ENCODE assay signal across 19 mouse cellular contexts in genomic region chr8:57317107-57317506, GRCm38 (mm10). TPM values are rescaled to one million over a fixed set of nuclear protein-coding genes. Genes with fewer than 3 reads are reported as not detected.
DNase-seq lines count a peak whose midpoint lies in the region; ATAC-seq and TF ChIP-seq lines count a peak whose summit lies in the region.
"Had no signal": no experiment of that assay in that cellular context is flagged by ENCODE, and none has a peak within 500 bp of the region (broad histone marks: within the 10 kb centered on the region; RNA-seq: fewer than 3 reads in every experiment).

No protein-coding gene starts in this region.

- no peaks in the 10 kb centered on the region; the same call in 1 of the 2 replicates for H3K36me3 ChIP-seq in heart, adult 2 months (ENCODE audit: control insufficient read depth, insufficient read depth, low read length)
- no peaks in the 10 kb centered on the region for H3K36me3 ChIP-seq in neural tube, embryonic 15.5 days
- no peaks in the 10 kb centered on the region for H3K36me3 ChIP-seq in intestine, embryonic 15.5 days
- no peaks in the 10 kb centered on the region for H3K36me3 ChIP-seq in stomach, postnatal 0 days (ENCODE audit: control insufficient read depth, insufficient read depth, low read length)
- H3K36me3 ChIP-seq in lung, postnatal 0 days (ENCODE audit: insufficient read depth, low read length) = no peaks in the 10 kb centered on the region

- peaks cover 4% of the 10 kb centered on the region for H3K4me1 ChIP-seq in heart, adult 2 months (ENCODE audit: control insufficient read depth, insufficient read depth, low read length)
- peaks cover 22% of the 10 kb centered on the region for H3K4me1 ChIP-seq in neural tube, embryonic 15.5 days
- H3K4me1 ChIP-seq in intestine, embryonic 15.5 days (replicated peaks) = peaks cover 4% of the 10 kb centered on the region
- H3K4me1 ChIP-seq in stomach, postnatal 0 days (replicated peaks; ENCODE audit: control insufficient read depth, insufficient read depth) = no peaks in the 10 kb centered on the region; the same call in 1 of the 2 replicates
- peaks cover 3% of the 10 kb centered on the region; the same call in 1 of the 2 replicates for H3K4me1 ChIP-seq in lung, postnatal 0 days (ENCODE audit: insufficient read depth, low read depth, low read length)

- TF ChIP-seq EP300 in heart, adult 2 months (IDR thresholded peaks at IDR 0.05; ENCODE audit: insufficient read depth, low read depth, low read length) = no peak
- no peak for TF ChIP-seq EP300 in stomach, postnatal 0 days (optimal IDR thresholded peaks at IDR 0.05)
- TF ChIP-seq EP300 in lung, postnatal 0 days (IDR thresholded peaks at IDR 0.05) = no peak

- no peak overlapping the region for H3K4me2 ChIP-seq in neural tube, embryonic 15.5 days
- peak overlapping the region; percentile 13; the same call in 1 of the 2 replicates for H3K4me2 ChIP-seq in intestine, embryonic 15.5 days (replicated peaks)
- peak overlapping the region; percentile 2 for H3K4me2 ChIP-seq in stomach, postnatal 0 days (replicated peaks; ENCODE audit: low read depth)
- H3K4me2 ChIP-seq in lung, postnatal 0 days (replicated peaks; ENCODE audit: low read depth, low read length) = no peak overlapping the region
- H3K4me2 ChIP-seq: forebrain, embryonic 13.5 days had no signal

- no peak overlapping the region; the same call in 1 of the 2 replicates for H3K4me3 ChIP-seq in heart, adult 2 months
- H3K4me3 ChIP-seq in neural tube, embryonic 15.5 days (replicated peaks) = no peak overlapping the region
- no peak overlapping the region for H3K4me3 ChIP-seq in intestine, embryonic 15.5 days (replicated peaks)
- H3K4me3 ChIP-seq in stomach, postnatal 0 days (ENCODE audit: low read depth, low read length) = no peak overlapping the region
- H3K4me3 ChIP-seq in lung, postnatal 0 days (ENCODE audit: low read depth, low read length) = no peak overlapping the region
- H3K4me3 ChIP-seq: forebrain, embryonic 13.5 days; myocyte had no signal

- intact Hi-C loops in heart, adult 2 months (cut with DNase I) = loop anchor here (5.0 to 10.0 kb wide), 2 partner anchors 182 to 435 kb away; no protein-coding TSS in a partner anchor

- DNase-seq in heart, adult 2 months = no peak
- no peak for DNase-seq in heart, adult 8-10 months (ENCODE audit: low spot score)
- peak; percentile 18 for DNase-seq in neural tube, embryonic 10.5 days (ENCODE audit: extremely low spot score, low spot score)
- DNase-seq in stomach, postnatal 0 days (ENCODE audit: low spot score) = no peak
- no peak for DNase-seq in lung, postnatal 0 days (ENCODE audit: low spot score)
- DNase-seq in MN1 (ENCODE audit: low spot score) = no peak
- DNase-seq: adrenal gland, postnatal 36 days; cerebellum, adult 9-11 months; layer of hippocampus, adult 9-11 months; lung, postnatal 14 days; right cerebral cortex, postnatal 14 days had no signal

- H3K79me2 ChIP-seq in heart, adult 2 months (replicated peaks; ENCODE audit: control insufficient read depth, insufficient read depth, low read length) = no peaks in the 10 kb centered on the region

- H3K27me3 ChIP-seq in heart, adult 2 months (ENCODE audit: control insufficient read depth, insufficient read depth, low read length) = peaks cover 2% of the 10 kb centered on the region; the same call in 1 of the 2 replicates
- H3K27me3 ChIP-seq in neural tube, embryonic 15.5 days (replicated peaks) = peaks cover 89% of the 10 kb centered on the region
- peaks cover 48% of the 10 kb centered on the region for H3K27me3 ChIP-seq in intestine, embryonic 15.5 days (replicated peaks)
- peaks cover 10% of the 10 kb centered on the region; the same call in 1 of the 2 replicates for H3K27me3 ChIP-seq in stomach, postnatal 0 days (ENCODE audit: control insufficient read depth, insufficient read depth, low read length)
- peaks cover 79% of the 10 kb centered on the region for H3K27me3 ChIP-seq in lung, postnatal 0 days (replicated peaks; ENCODE audit: insufficient read depth, low read length)

- no peak for TF ChIP-seq CTCF in heart, adult 2 months (IDR thresholded peaks at IDR 0.05)
- no peak for TF ChIP-seq CTCF in stomach, postnatal 0 days (IDR thresholded peaks at IDR 0.05; ENCODE audit: low read depth)
- TF ChIP-seq CTCF in lung, postnatal 0 days (IDR thresholded peaks at IDR 0.05) = no peak

- H3K9me3 ChIP-seq in neural tube, embryonic 15.5 days (replicated peaks) = no peaks in the 10 kb centered on the region
- no peaks in the 10 kb centered on the region for H3K9me3 ChIP-seq in intestine, embryonic 15.5 days
- no peaks in the 10 kb centered on the region for H3K9me3 ChIP-seq in stomach, postnatal 0 days (ENCODE audit: control insufficient read depth, low read length)
- no peaks in the 10 kb centered on the region for H3K9me3 ChIP-seq in lung, postnatal 0 days (ENCODE audit: low read length)
- H3K9me3 ChIP-seq: forebrain, embryonic 13.5 days had no signal

- peak overlapping the region; percentile 89 for H3K27ac ChIP-seq in heart, adult 2 months
- no peak overlapping the region for H3K27ac ChIP-seq in neural tube, embryonic 15.5 days (replicated peaks)
- no peak overlapping the region for H3K27ac ChIP-seq in intestine, embryonic 15.5 days
- H3K27ac ChIP-seq in stomach, postnatal 0 days (replicated peaks) = no peak overlapping the region
- H3K27ac ChIP-seq in lung, postnatal 0 days (ENCODE audit: low read length) = no peak overlapping the region
- H3K27ac ChIP-seq: forebrain, embryonic 13.5 days; liver, embryonic 14.5 days had no signal

- H3K9ac ChIP-seq in heart, adult 2 months (ENCODE audit: low read depth, low read length) = no peak overlapping the region
- no peak overlapping the region for H3K9ac ChIP-seq in neural tube, embryonic 15.5 days (replicated peaks)
- no peak overlapping the region for H3K9ac ChIP-seq in intestine, embryonic 15.5 days
- no peak overlapping the region for H3K9ac ChIP-seq in stomach, postnatal 0 days (ENCODE audit: low read length)
- no peak overlapping the region for H3K9ac ChIP-seq in lung, postnatal 0 days (replicated peaks; ENCODE audit: low read depth)
- H3K9ac ChIP-seq: forebrain, embryonic 13.5 days; liver, embryonic 14.5 days had no signal

- no peak for TF ChIP-seq POLR2A in heart, adult 2 months (IDR thresholded peaks at IDR 0.05; ENCODE audit: insufficient read depth, low read depth, low read length)

- no peak for ATAC-seq in neural tube, embryonic 15.5 days (ENCODE audit: low FRiP score)
- ATAC-seq in intestine, embryonic 15.5 days = no peak
- ATAC-seq in stomach, postnatal 0 days (ENCODE audit: low FRiP score, low TSS enrichment) = no peak
- no peak for ATAC-seq in lung, postnatal 0 days
- ATAC-seq: activated CD4-positive, CD25-positive, alpha-beta regulatory T cell, adult 4 months; forebrain, embryonic 13.5 days had no signal

RNA-seq across cellular contexts. Expression of gene Hand2, which starts 3.7 kb away (rescaled TPM):
- total RNA-seq in heart, adult 2 months (2021) = 10 to 100 TPM; 62.1 to 63.9 TPM
- 10.3 and 14.8 TPM in 2 replicates for polyA plus RNA-seq in heart, adult 2 months (2012; rRNA removed)
- 10 to 100 TPM; 43.0 to 58.5 (median 52.6) TPM for total RNA-seq in heart, adult 8-10 months (2022)
- polyA plus RNA-seq in neural tube, embryonic 15.5 days (2015; fragmentation: Nextera tagmentation; extraction: Ambion mirVana) = 1.0 TPM in 1 of 2 replicates, not detected in the other
- 6.7 and 9.4 TPM in 2 replicates for polyA plus RNA-seq in intestine, embryonic 15.5 days (2015; fragmentation: Nextera tagmentation; extraction: Ambion mirVana)
- polyA plus RNA-seq in stomach, postnatal 0 days (2015; fragmentation: Nextera tagmentation; extraction: Ambion mirVana) = 6.8 and 7.7 TPM in 2 replicates
- 0.12 and 0.14 TPM in 2 replicates for polyA plus RNA-seq in lung, postnatal 0 days (2015; fragmentation: Nextera tagmentation; extraction: Ambion mirVana)
- total RNA-seq: granulocyte monocyte progenitor cell, adult 5-6 weeks; left cerebral cortex, postnatal 10 days had no signal
- polyA plus RNA-seq: activated CD4-positive, CD25-positive, alpha-beta regulatory T cell, adult 4 months; forebrain, embryonic 13.5 days; myocyte had no signal

Comparison
In these comparisons a context has a peak if more than half of its experiments do, and no peak if none do; other contexts are left out.
1. H3K4me2 ChIP-seq: peak in intestine, embryonic 15.5 days (single experiment) and stomach, postnatal 0 days (single experiment); none in neural tube, embryonic 15.5 days (single experiment) and lung, postnatal 0 days (single experiment).